Mouse (Mus musculus) liver, embryonic 12.5 days (tissue): ENCODE data around the gene Olfr109. TPM values are rescaled to one million over a fixed set of nuclear protein-coding genes. Genes with fewer than 3 reads are reported as not detected.

Source experiments
- ATAC-seq: fragments of 200-750 bp; cut with Nextera tagmentation; 2 replicates; pipeline ENCODE4 v1.8.0; 2017; ENCODE audit warnings: moderate number of reproducible peaks, mild to moderate bottlenecking, moderate library complexity
- H3K27ac ChIP-seq: fragments of 300-500 bp; sonication (generic); 2 replicates; pipeline ENCODE4 v1.5.1; 2016; ENCODE audit warnings: mild to moderate bottlenecking
- H3K27me3 ChIP-seq: fragments of 300-500 bp; sonication (generic); replicated peaks from 2 replicates; pipeline ENCODE4 v1.6.1; 2016; ENCODE audit warnings: mild to moderate bottlenecking, moderate library complexity
- H3K36me3 ChIP-seq: fragments of 300-500 bp; sonication (generic); 2 replicates; pipeline ENCODE4 v1.6.1; 2016; ENCODE audit warnings: mild to moderate bottlenecking, moderate library complexity
- H3K4me1 ChIP-seq: fragments of 300-500 bp; sonication (generic); 2 replicates; pipeline ENCODE4 v1.6.1; 2016
- H3K4me2 ChIP-seq: fragments of 300-500 bp; sonication (generic); 2 replicates; pipeline ENCODE4 v1.6.1; 2016; ENCODE audit warnings: mild to moderate bottlenecking, moderate library complexity
- H3K4me3 ChIP-seq: fragments of 300-500 bp; sonication (generic); 2 replicates; pipeline ENCODE4 v1.5.1; 2016; ENCODE audit warnings: mild to moderate bottlenecking, moderate library complexity
- H3K9ac ChIP-seq: fragments of 300-500 bp; sonication (generic); 2 replicates; pipeline ENCODE4 v1.6.1; 2016; ENCODE audit warnings: mild to moderate bottlenecking, moderate library complexity
- H3K9me3 ChIP-seq: fragments of 300-500 bp; sonication (generic); replicated peaks from 2 replicates; pipeline ENCODE4 v1.6.1; 2016; ENCODE audit warnings: mild to moderate bottlenecking, moderate library complexity
- WGBS: fragments of 180-500 bp; shearing (Covaris S2); methylation state at CpG from one replicate; pipeline ENCODE4 v1.1.7; 2016; ENCODE audit not compliant: insufficient replicate concordance; 5-methylcytosine and 5-hydroxymethylcytosine counted together
- polyA plus RNA-seq: library from polyadenylated mRNA; unstranded; fragments of >200 nt; fragmentation: Nextera tagmentation; extraction: Ambion mirVana; gene quantifications from 2 replicates; pipeline ENCODE4 v1.2.1, GENCODE M21; 2016

Gene Olfr109
- polyA plus RNA-seq, result not detected in 2 replicates

- H3K36me3 ChIP-seq, result no peaks in the 10 kb centered on the region
- H3K4me3 ChIP-seq, result no peak within 1 kb of the TSS
- no peaks in the 10 kb centered on the region for H3K27me3 ChIP-seq
- H3K9ac ChIP-seq, result no peak within 1 kb of the TSS
- no peak within 1 kb of the TSS for H3K27ac ChIP-seq
- 80% methylated on average over 1 of the region's 1 CpGs for WGBS
- no peak for ATAC-seq
- H3K4me1 ChIP-seq, result no peaks in the 10 kb centered on the region
- H3K4me2 ChIP-seq, result no peak within 1 kb of the TSS
- no peaks in the 10 kb centered on the region for H3K9me3 ChIP-seq
These were observed at the start of gene Olfr109 for GRCm38 (mm10) chr17:37458616-37459015. Gene Olfr109 (plus strand): TSS chr17:37458916.

GRCm38 (mm10) chr17:37413380-37413779 lies 45.3 kb upstream of the Olfr109 start:
- Histone ChIP-seq H3K27ac (no peak overlapping the region), H3K27me3 (no peaks in the 10 kb centered on the region), H3K9ac (no peak overlapping the region), H3K36me3 (no peaks in the 10 kb centered on the region), H3K4me2 (no peak overlapping the region), H3K9me3 (no peaks in the 10 kb centered on the region), H3K4me3 (no peak overlapping the region), H3K4me1 (no peaks in the 10 kb centered on the region)
- no peak for ATAC-seq

DNA sequence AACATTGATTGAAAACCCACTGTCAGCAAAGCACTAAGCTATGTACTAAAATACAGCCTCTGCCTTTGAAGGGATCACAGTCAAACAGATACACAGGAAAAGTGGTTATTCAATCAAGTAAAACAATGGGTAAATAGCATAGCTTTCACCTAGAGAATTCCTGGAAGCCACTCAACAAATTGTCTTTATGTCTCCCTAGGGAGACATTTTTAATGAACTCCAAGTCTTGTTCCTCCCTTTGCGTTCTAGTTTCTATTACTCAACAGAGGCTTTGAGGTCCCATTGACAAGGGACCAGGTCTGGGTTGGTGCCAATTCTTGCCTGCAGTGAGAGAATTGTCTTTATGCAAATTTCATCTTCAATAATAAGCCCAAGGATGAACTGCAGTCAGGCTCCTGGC lies 13.5 kb upstream of the Olfr109 start, which contains the start of gene Olfr108:
Olfr108 (plus strand) TSS at position 301 of the 400 bp plus-strand sequence.
- no peaks in the 10 kb centered on the region for H3K27me3 ChIP-seq
- no peaks in the 10 kb centered on the region for H3K9me3 ChIP-seq
- ATAC-seq, result no peak
- no peaks in the 10 kb centered on the region for H3K4me1 ChIP-seq
- H3K36me3 ChIP-seq, result no peaks in the 10 kb centered on the region
- H3K4me3 ChIP-seq, result no peak within 1 kb of the TSS
- H3K9ac ChIP-seq, result no peak within 1 kb of the TSS
- WGBS, result 65% methylated on average over 1 of the region's 1 CpGs
- no peak within 1 kb of the TSS for H3K27ac ChIP-seq
- no peak within 1 kb of the TSS for H3K4me2 ChIP-seq

DNA sequence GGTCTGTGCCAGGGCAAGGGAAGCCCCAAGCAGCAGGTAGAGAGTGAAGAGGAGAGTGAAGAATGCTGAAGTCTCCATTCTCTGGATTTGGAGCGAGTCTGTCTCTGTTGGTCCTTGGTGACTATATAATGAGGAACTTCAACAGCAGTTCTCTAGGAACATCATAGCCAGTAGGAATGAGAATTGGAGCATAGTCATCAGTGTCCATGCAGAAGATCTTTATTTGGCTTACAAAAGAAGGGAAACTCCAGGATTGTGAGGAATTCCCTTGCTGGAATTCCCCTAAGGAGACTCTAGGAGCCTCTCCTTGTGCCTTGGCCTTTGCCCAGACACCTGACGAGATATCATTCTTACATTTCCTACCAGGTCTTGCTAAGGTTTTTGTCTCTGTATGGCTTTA lies 24.7 kb downstream of the Olfr109 start, which contains the start of gene H2-M2:
H2-M2 (minus strand) TSS at position 101 of the 400 bp plus-strand sequence.
- no peak for ATAC-seq
- WGBS, result 69% methylated on average over 2 of the region's 2 CpGs

GRCm38 (mm10) chr17:37491930-37492518 lies 33.3 kb downstream of the Olfr109 start, which contains the start of gene Olfr110:
Gene Olfr110 (plus strand): TSS chr17:37492468.
- no peak within 1 kb of the TSS for H3K4me3 ChIP-seq
- no peaks in the 10 kb centered on the region for H3K9me3 ChIP-seq
- H3K9ac ChIP-seq, result no peak within 1 kb of the TSS
- no peak within 1 kb of the TSS for H3K4me2 ChIP-seq
- H3K36me3 ChIP-seq, result no peaks in the 10 kb centered on the region
- H3K27me3 ChIP-seq, result no peaks in the 10 kb centered on the region
- ATAC-seq, result no peak
- H3K4me1 ChIP-seq, result no peaks in the 10 kb centered on the region
- no peak within 1 kb of the TSS for H3K27ac ChIP-seq
- 19% methylated on average over 1 of the region's 1 CpGs for WGBS

More for the DNA sequence above, 24.7 kb downstream of the Olfr109 start, which contains the start of gene H2-M2:
- H3K9ac ChIP-seq, result no peak within 1 kb of the TSS
- no peaks in the 10 kb centered on the region for H3K4me1 ChIP-seq
- H3K4me3 ChIP-seq, result no peak within 1 kb of the TSS
- H3K36me3 ChIP-seq, result no peaks in the 10 kb centered on the region
- H3K9me3 ChIP-seq, result no peaks in the 10 kb centered on the region
- no peaks in the 10 kb centered on the region for H3K27me3 ChIP-seq
- no peak within 1 kb of the TSS for H3K27ac ChIP-seq
- H3K4me2 ChIP-seq, result no peak within 1 kb of the TSS

DNA sequence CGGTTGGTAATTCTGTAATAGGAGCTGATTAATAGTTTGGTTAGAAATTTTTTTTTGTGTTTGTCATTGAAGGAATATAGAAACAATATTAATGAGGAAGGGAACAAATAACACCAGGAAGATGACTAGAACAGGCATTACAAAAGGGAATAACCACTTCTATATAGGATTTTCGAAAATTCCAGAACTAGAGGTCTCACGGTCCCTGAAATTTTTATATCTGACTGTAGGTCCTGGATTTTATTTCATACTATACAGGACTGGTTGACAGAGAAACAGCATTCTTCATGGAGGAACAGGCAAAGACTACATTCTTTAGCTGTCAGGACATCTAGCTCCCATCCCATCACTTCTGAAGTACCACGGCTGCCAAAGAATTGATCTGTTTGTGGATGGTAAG lies 49.0 kb downstream of the Olfr109 start, which contains the start of gene Olfr111:
Olfr111 (plus strand) TSS at position 301 of the 400 bp plus-strand sequence.
- WGBS, result 71% methylated on average over 4 of the region's 4 CpGs
- Histone ChIP-seq H3K4me3 (no peak within 1 kb of the TSS), H3K4me1 (no peaks in the 10 kb centered on the region), H3K9ac (no peak within 1 kb of the TSS), H3K36me3 (no peaks in the 10 kb centered on the region), H3K27me3 (no peaks in the 10 kb centered on the region), H3K4me2 (no peak within 1 kb of the TSS), H3K27ac (no peak within 1 kb of the TSS), H3K9me3 (no peaks in the 10 kb centered on the region)
- no peak for ATAC-seq

Other genes with a start within 250 kb of the Olfr109 start
- gene Olfr95, start 245.8 kb upstream of the Olfr109 start, polyA plus RNA-seq, result not detected in 2 replicates
- gene Olfr96, start 238.8 kb upstream of the Olfr109 start, polyA plus RNA-seq, result not detected in 2 replicates
- not detected in 2 replicates for gene Olfr97, start 221.6 kb upstream of the Olfr109 start, polyA plus RNA-seq
- not detected in 2 replicates for gene Olfr98, start 195.2 kb upstream of the Olfr109 start, polyA plus RNA-seq
- gene H2-M3, start 188.7 kb upstream of the Olfr109 start, polyA plus RNA-seq, result 1.1 and 1.5 TPM in 2 replicates
- not detected in 2 replicates for gene Olfr99, start 175.5 kb upstream of the Olfr109 start, polyA plus RNA-seq
- gene Olfr101, start 154.6 kb upstream of the Olfr109 start, polyA plus RNA-seq, result not detected in 2 replicates
- gene Olfr102, start 141.9 kb upstream of the Olfr109 start, polyA plus RNA-seq, result not detected in 2 replicates
- not detected in 2 replicates for gene Olfr103, start 119.2 kb upstream of the Olfr109 start, polyA plus RNA-seq
- gene Olfr104-ps, start 99.3 kb upstream of the Olfr109 start, polyA plus RNA-seq, result not detected in 2 replicates
- gene Olfr105-ps, start 79.9 kb upstream of the Olfr109 start, polyA plus RNA-seq, result not detected in 2 replicates
- gene Olfr106-ps, start 68.5 kb upstream of the Olfr109 start, polyA plus RNA-seq, result not detected in 2 replicates
- gene Olfr107, start 59.7 kb upstream of the Olfr109 start, polyA plus RNA-seq, result not detected in 2 replicates
- not detected in 2 replicates for gene Olfr108, start 13.4 kb upstream of the Olfr109 start, polyA plus RNA-seq
- gene H2-M2, start 24.6 kb downstream of the Olfr109 start, polyA plus RNA-seq, result not detected in 2 replicates
- gene Olfr110, start 33.6 kb downstream of the Olfr109 start, polyA plus RNA-seq, result not detected in 2 replicates
- not detected in 2 replicates for gene Olfr111, start 49.1 kb downstream of the Olfr109 start, polyA plus RNA-seq
- gene Olfr112, start 110.5 kb downstream of the Olfr109 start, polyA plus RNA-seq, result not detected in 2 replicates
- not detected in 2 replicates for gene Olfr113, start 118.7 kb downstream of the Olfr109 start, polyA plus RNA-seq
- gene Olfr114, start 133.8 kb downstream of the Olfr109 start, polyA plus RNA-seq, result not detected in 2 replicates
- gene Olfr115, start 168.2 kb downstream of the Olfr109 start, polyA plus RNA-seq, result not detected in 2 replicates
- gene Olfr116, start 168.3 kb downstream of the Olfr109 start, polyA plus RNA-seq, result not detected in 2 replicates
- gene Olfr117, start 204.9 kb downstream of the Olfr109 start, polyA plus RNA-seq, result not detected in 2 replicates
- gene Olfr118, start 208.1 kb downstream of the Olfr109 start, polyA plus RNA-seq, result not detected in 2 replicates
- gene Olfr119, start 237.6 kb downstream of the Olfr109 start, polyA plus RNA-seq, result not detected in 2 replicates